Mouse (Mus musculus): ENCODE measurements at regions not wholly inside any gene's neighbourhood (a gene's known extent, or its start where the extent isn't known, plus 50 kb on each side); places are given as distances from the start of the nearest gene placed in this dataset.
"Not testable (repeated sequence)": the region's sequence is repeated elsewhere in the genome, so short reads cannot be mapped to it uniquely, and the experiment has no call there.

GRCm38 (mm10) chr9:76407549-76407948 is 83.9 kb upstream of the Hcrtr2 start:
- no peak overlapping the region for H3K27ac ChIP-seq (ENCODE audit: low read length)
- H3K9me3 ChIP-seq (ENCODE audit: control insufficient read depth, low read length) = no peaks in the 10 kb centered on the region
- ATAC-seq (ENCODE audit: low read depth) = no peak
- no peak overlapping the region for H3K4me2 ChIP-seq (ENCODE audit: low read depth, low read length)
- no peaks in the 10 kb centered on the region for H3K36me3 ChIP-seq (ENCODE audit: control insufficient read depth, insufficient read depth, low read length)
- no peaks in the 10 kb centered on the region for H3K4me1 ChIP-seq (replicated peaks; ENCODE audit: control insufficient read depth, insufficient read depth, low read length)
- no peak overlapping the region for H3K9ac ChIP-seq (ENCODE audit: low read length)
- 77% methylated on average over 3 of the region's 3 CpGs for WGBS
- no peaks in the 10 kb centered on the region for H3K27me3 ChIP-seq (ENCODE audit: control insufficient read depth, insufficient read depth, low read depth, low read length)
- no peak overlapping the region for H3K4me3 ChIP-seq (ENCODE audit: low read length)

- not testable (repeated sequence) for H3K9me3 ChIP-seq (ENCODE audit: control insufficient read depth, low read length); ATAC-seq (ENCODE audit: low read depth); H3K27me3 ChIP-seq (ENCODE audit: control insufficient read depth, insufficient read depth, low read depth, low read length); H3K27ac ChIP-seq (ENCODE audit: low read length); H3K4me2 ChIP-seq (ENCODE audit: low read depth, low read length); H3K36me3 ChIP-seq (ENCODE audit: control insufficient read depth, insufficient read depth, low read length); H3K9ac ChIP-seq (ENCODE audit: low read length); H3K4me1 ChIP-seq (replicated peaks; ENCODE audit: control insufficient read depth, insufficient read depth, low read length); H3K4me3 ChIP-seq (ENCODE audit: low read length)
- 86% methylated on average over 8 of the region's 8 CpGs for WGBS
These were observed 78.4 kb upstream of the Hcrtr2 start for GRCm38 (mm10) chr9:76401897-76402670.

- Histone ChIP-seq H3K4me1 (replicated peaks; ENCODE audit: control insufficient read depth, insufficient read depth, low read length) (no peaks in the 10 kb centered on the region), H3K36me3 (ENCODE audit: control insufficient read depth, insufficient read depth, low read length) (no peaks in the 10 kb centered on the region), H3K4me3 (ENCODE audit: low read length) (no peak overlapping the region), H3K4me2 (ENCODE audit: low read depth, low read length) (no peak overlapping the region), H3K27me3 (ENCODE audit: control insufficient read depth, insufficient read depth, low read depth, low read length) (no peaks in the 10 kb centered on the region), H3K27ac (ENCODE audit: low read length) (no peak overlapping the region), H3K9me3 (ENCODE audit: control insufficient read depth, low read length) (no peaks in the 10 kb centered on the region), H3K9ac (ENCODE audit: low read length) (no peak overlapping the region)
- peak; percentile 64; the same call in 1 of the 2 replicates for ATAC-seq (ENCODE audit: low read depth)
These were observed 77.2 kb upstream of the Hcrtr2 start for GRCm38 (mm10) chr9:76400900-76401299.

- Histone ChIP-seq H3K4me3 (ENCODE audit: low read length) (no peak overlapping the region), H3K4me1 (replicated peaks; ENCODE audit: control insufficient read depth, insufficient read depth, low read length) (no peaks in the 10 kb centered on the region; the same call in 1 of the 2 replicates), H3K36me3 (ENCODE audit: control insufficient read depth, insufficient read depth, low read length) (no peaks in the 10 kb centered on the region), H3K4me2 (ENCODE audit: low read depth, low read length) (no peak overlapping the region), H3K9me3 (ENCODE audit: control insufficient read depth, low read length) (no peaks in the 10 kb centered on the region), H3K27ac (ENCODE audit: low read length) (no peak overlapping the region), H3K9ac (ENCODE audit: low read length) (no peak overlapping the region), H3K27me3 (ENCODE audit: control insufficient read depth, insufficient read depth, low read depth, low read length) (no peaks in the 10 kb centered on the region)
- WGBS = 43% methylated on average over 1 of the region's 1 CpGs
- peak; percentile 74 for ATAC-seq (ENCODE audit: low read depth)
These were observed 70.1 kb upstream of the Hcrtr2 start for GRCm38 (mm10) chr9:76393763-76394162.

GRCm38 (mm10) chr9:76390839-76391238 is 67.2 kb upstream of the Hcrtr2 start:
- ATAC-seq (ENCODE audit: low read depth) = no peak
- H3K9ac ChIP-seq (ENCODE audit: low read length) = no peak overlapping the region
- 30% methylated on average over 1 of the region's 1 CpGs for WGBS
- H3K36me3 ChIP-seq (ENCODE audit: control insufficient read depth, insufficient read depth, low read length) = no peaks in the 10 kb centered on the region
- H3K4me2 ChIP-seq (ENCODE audit: low read depth, low read length) = no peak overlapping the region
- no peak overlapping the region for H3K4me3 ChIP-seq (ENCODE audit: low read length)
- no peak overlapping the region for H3K27ac ChIP-seq (ENCODE audit: low read length)
- H3K27me3 ChIP-seq (ENCODE audit: control insufficient read depth, insufficient read depth, low read depth, low read length) = no peaks in the 10 kb centered on the region
- H3K9me3 ChIP-seq (ENCODE audit: control insufficient read depth, low read length) = no peaks in the 10 kb centered on the region
- no peaks in the 10 kb centered on the region; the same call in 1 of the 2 replicates for H3K4me1 ChIP-seq (replicated peaks; ENCODE audit: control insufficient read depth, insufficient read depth, low read length)
